Mouse (Mus musculus): ENCODE results near the gene Npas3.

Gene Npas3

GRCm38 (mm10) chr12:53695324-53695723, 446.8 kb downstream of the Npas3 start:
- no peak for DNase-seq (ENCODE audit: low spot score)

GRCm38 (mm10) chr12:53697645-53698044, 449.2 kb downstream of the Npas3 start:
- DNase-seq (ENCODE audit: low spot score) = no peak

- DNase-seq (ENCODE audit: low spot score) = no peak
Observed at GRCm38 (mm10) chr12:53698483-53699227, 450.2 kb downstream of the Npas3 start.

GRCm38 (mm10) chr12:53719896-53720295, 471.4 kb downstream of the Npas3 start:
- DNase-seq (ENCODE audit: low spot score) = no peak

- no peak for DNase-seq (ENCODE audit: low spot score)
Observed at GRCm38 (mm10) chr12:53722156-53722555, 473.7 kb downstream of the Npas3 start.

- DNase-seq (ENCODE audit: low spot score) = no peak
Observed at GRCm38 (mm10) chr12:53722718-53723698, 474.5 kb downstream of the Npas3 start.

- no peak for DNase-seq (ENCODE audit: low spot score)
Observed at GRCm38 (mm10) chr12:53729275-53729674, 480.8 kb downstream of the Npas3 start.

- DNase-seq (ENCODE audit: low spot score) = no peak
Observed at GRCm38 (mm10) chr12:53738549-53739292, 490.2 kb downstream of the Npas3 start.

GRCm38 (mm10) chr12:53746653-53747052, 498.2 kb downstream of the Npas3 start:
- no peak for DNase-seq (ENCODE audit: low spot score)

GRCm38 (mm10) chr12:53749375-53749774, 500.9 kb downstream of the Npas3 start:
- DNase-seq (ENCODE audit: low spot score) = no peak

- DNase-seq (ENCODE audit: low spot score) = no peak
Observed at GRCm38 (mm10) chr12:53752281-53753072, 504.0 kb downstream of the Npas3 start.

- no peak for DNase-seq (ENCODE audit: low spot score)
Observed at GRCm38 (mm10) chr12:53753368-53753937, 505.0 kb downstream of the Npas3 start.

GRCm38 (mm10) chr12:53754236-53754635, 505.8 kb downstream of the Npas3 start:
- no peak for DNase-seq (ENCODE audit: low spot score)

GRCm38 (mm10) chr12:53757631-53758030, 509.2 kb downstream of the Npas3 start:
- DNase-seq (ENCODE audit: low spot score) = no peak

GRCm38 (mm10) chr12:53758356-53758755, 509.9 kb downstream of the Npas3 start:
- no peak for DNase-seq (ENCODE audit: low spot score)

GRCm38 (mm10) chr12:53764143-53764542, 515.7 kb downstream of the Npas3 start:
- DNase-seq (ENCODE audit: low spot score) = no peak

- no peak for DNase-seq (ENCODE audit: low spot score)
Observed at GRCm38 (mm10) chr12:53768392-53768791, 519.9 kb downstream of the Npas3 start.

GRCm38 (mm10) chr12:53771394-53771936, 523.0 kb downstream of the Npas3 start:
- DNase-seq (ENCODE audit: low spot score) = no peak

- no peak for DNase-seq (ENCODE audit: low spot score)
Observed at GRCm38 (mm10) chr12:53781850-53782552, 533.5 kb downstream of the Npas3 start.

GRCm38 (mm10) chr12:53789501-53789900, 541.0 kb downstream of the Npas3 start:
- no peak for DNase-seq (ENCODE audit: low spot score)
